Mouse (Mus musculus) retina, adult 2 months (tissue): ENCODE results near the gene Hoxa10.

Experiments
- DNase-seq: peaks from one replicate; pipeline ENCODE4 v3.0.0-alpha.2; 2012; ENCODE audit warnings: low read depth, low spot score

Hoxa10 gene

GRCm38 (mm10) chr6:52245757-52246142 lies 5.1 kb upstream of the Hoxa10 start, which contains the start of gene Hoxa11:
TSS of gene Hoxa11 (minus strand) at chr6:52245810.
- no peak for DNase-seq

DNA sequence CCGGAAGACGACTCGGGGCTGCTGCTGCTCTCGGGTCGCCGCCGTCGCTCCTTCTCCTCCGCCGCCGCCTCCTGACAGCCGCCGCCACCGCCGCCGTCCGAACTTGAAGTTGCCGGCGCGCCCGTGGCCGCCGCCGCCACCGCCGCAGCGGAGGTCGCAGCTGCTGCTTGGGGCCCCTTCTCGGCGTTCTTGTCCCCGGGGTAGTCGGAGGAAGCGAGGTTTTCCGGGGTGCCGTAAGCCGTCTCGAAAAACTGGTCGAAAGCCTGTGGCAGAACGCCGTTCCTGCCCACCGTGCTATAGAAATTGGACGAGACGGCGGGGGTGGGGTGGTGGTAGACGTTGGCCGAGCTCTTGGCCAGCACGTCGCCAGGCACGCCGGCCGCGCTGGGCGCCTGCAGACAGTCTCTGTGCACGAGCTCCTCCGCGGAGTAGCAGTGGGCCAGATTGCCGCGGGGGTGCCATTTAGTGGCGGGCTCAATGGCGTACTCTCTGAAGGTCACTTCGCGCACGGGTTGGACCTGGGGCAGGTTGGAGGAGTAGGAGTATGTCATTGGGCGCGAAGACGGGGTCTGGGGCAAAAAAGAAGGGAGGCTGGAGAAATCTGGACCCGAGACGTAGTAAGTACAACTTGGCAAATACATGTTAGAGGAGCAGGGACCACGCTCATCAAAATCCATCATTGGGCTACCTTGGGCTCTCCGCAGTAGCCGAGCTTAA lies 4.5 kb upstream of the Hoxa10 start:
- DNase-seq, result no peak

DNA sequence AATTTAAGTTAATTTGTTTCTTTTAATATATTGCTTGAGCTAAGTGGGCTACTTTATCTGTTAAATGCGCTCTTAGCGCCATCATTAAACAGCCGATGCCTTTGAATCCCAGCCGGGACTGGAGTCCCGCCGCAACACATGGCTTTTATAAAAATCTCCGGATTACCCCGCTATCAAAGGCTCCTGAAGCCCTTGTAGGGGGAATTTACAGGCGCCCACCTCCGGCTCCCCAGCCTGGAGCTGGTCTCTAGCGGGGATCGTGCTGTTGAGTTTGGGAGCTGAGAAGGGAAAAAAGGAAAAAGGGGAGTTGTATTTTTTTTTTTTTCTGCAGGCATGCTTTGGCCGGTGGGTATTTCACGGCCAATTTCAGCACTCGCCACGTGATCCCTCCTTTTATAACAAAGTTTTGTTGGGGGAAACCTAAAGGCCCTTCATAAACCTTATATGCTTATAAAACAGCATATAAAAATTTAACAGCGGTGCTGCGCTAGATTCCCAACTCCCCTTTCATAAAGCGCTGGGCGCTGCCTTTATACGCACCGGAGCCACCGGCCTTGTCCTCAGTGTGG lies 3.9 kb upstream of the Hoxa10 start:
- no peak for DNase-seq

- no peak for DNase-seq
These were observed 3.0 kb upstream of the Hoxa10 start for GRCm38 (mm10) chr6:52243681-52244121.

DNA sequence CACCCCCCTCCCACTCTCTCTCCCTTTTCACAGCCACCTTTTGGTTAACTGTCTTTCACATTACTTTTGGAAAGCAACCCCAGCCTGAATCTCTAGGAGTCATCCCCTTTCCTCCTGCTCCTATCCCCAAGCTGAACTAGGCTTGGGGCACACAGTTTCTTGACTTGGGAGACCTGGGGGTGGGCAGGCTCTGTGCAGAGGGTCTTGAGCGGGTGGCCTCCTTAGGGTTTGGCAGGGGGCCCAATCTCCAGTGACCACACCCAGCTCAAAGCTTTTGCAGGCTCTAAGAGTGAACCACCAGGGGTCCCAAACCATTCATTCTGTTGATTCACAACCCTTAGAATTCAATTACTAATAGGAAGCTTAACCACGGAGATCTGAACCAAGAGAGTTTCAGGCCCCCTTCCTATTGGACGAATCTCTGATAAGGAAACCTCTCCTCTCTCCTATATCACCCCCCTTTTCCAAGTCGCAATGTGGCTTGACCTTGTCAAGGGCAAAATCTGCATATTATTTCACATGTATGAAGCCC lies 2.2 kb upstream of the Hoxa10 start:
- no peak for DNase-seq

DNA sequence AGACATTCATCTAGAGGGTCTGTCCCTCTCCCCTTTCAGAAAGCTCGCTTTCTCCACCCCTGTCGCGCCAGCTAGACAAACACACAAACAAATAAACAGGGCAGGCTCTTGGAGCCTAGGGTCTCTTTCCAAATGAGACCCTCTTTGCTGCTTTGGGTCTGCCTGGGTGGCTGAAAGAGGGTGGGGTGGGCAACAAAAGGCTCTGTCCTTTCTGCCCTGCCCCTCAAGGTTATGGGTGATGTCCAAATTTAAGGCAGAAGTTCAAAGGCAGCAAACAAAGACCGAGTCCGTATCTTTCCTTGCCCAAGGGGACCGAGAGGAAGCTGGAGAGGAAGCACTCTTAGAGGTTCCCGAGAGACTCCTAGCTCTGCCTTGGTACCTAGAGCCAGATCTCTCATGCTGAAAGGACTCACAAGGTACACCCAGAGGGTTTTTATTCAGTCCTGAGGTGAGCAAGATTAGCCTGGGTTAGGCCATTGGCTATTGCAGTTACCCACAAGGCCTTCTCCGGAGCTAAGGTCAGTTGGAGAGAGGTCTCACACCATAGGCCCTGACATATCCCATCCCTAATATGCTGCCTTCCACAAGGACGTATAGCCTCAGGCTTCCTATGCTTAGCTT lies 457 bp upstream of the Hoxa10 start:
- DNase-seq, result no peak

- no peak for DNase-seq
These were observed 847 bp downstream of the Hoxa10 start for GRCm38 (mm10) chr6:52239625-52240388.

DNA sequence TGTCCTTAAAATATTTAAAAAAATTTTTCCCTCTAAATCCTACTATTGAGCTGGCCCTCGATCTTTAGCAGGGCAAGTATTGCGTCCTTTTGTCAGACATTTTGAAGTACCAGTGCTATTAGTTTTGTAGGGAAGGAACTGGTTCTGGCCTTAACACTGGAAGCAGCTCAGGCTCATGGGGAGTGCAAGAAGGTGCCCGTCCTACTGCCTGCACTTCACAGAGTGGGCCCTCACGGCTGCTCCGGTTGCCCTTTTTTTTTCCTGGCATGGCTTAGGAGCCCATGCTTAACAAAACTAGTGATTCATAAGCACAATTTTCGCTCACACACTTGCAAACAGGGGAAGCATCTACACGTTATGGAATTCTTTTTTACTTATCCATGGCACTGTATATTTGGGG lies 1.7 kb downstream of the Hoxa10 start:
- no peak for DNase-seq

DNA sequence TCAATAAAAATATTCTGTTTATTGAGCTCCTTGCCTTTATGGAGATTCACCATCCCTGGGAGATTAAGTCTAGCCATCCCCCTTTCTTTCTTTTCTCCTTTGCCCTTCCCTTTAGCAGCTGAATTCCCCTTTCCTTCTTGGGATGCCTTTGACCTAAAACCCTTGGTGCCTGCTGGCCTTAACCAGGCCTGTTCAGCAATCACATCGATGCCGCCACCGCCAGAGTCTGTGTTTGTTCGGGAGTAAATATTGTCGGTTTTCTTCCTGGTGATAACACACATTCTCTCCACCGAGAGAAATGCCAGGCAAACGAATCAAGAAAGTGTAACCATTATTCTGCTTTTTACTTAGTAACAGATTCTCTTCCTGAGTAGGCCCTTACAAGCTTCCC lies 2.5 kb downstream of the Hoxa10 start:
- no peak for DNase-seq

- DNase-seq, result no peak
These were observed 3.1 kb downstream of the Hoxa10 start for GRCm38 (mm10) chr6:52237346-52238154.

DNA sequence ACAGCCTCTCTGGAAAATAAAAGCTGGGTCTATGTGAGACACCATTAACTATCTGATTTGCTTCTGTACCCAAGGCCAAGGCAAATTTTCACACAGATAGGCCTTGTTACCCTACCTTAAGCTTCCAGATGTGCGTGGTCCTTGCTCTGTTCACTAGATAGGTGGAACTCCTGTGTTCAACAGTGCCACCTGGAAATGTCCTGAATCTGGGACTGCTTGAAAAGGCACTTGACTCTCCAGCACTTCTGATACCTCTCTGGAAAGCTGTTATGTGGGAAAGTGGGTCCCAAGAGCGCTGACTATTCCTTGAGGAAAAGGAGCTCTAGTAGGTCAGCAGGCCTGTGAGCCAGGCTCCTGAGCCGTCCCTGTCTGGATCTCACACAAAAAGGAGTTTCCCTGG lies 3.8 kb downstream of the Hoxa10 start:
- no peak for DNase-seq

- DNase-seq, result no peak
These were observed 4.8 kb downstream of the Hoxa10 start for GRCm38 (mm10) chr6:52235866-52236265.

DNA sequence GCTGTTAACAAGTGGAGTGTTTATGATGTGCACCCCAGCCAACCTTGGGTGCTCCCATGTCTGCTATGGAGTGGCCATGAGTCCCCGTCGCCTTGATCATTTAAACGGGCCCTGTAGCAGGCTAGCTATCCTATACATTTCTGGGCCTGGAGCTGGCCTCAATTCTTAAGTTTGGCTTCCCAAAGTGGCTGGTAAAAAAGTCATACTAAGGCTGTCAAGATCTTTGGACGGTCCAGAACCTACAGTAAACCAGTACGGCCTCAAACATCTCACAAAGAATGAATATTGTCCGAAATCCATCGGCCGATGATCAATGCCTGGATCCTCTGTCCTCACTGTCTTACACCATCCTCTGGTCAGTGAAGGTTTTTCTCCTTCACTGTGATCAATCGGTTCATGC lies 5.4 kb downstream of the Hoxa10 start:
- DNase-seq, result no peak

GRCm38 (mm10) chr6:52234428-52235140 lies 6.1 kb downstream of the Hoxa10 start:
- no peak for DNase-seq

GRCm38 (mm10) chr6:52233546-52234427 lies 6.9 kb downstream of the Hoxa10 start:
- no peak for DNase-seq

DNA sequence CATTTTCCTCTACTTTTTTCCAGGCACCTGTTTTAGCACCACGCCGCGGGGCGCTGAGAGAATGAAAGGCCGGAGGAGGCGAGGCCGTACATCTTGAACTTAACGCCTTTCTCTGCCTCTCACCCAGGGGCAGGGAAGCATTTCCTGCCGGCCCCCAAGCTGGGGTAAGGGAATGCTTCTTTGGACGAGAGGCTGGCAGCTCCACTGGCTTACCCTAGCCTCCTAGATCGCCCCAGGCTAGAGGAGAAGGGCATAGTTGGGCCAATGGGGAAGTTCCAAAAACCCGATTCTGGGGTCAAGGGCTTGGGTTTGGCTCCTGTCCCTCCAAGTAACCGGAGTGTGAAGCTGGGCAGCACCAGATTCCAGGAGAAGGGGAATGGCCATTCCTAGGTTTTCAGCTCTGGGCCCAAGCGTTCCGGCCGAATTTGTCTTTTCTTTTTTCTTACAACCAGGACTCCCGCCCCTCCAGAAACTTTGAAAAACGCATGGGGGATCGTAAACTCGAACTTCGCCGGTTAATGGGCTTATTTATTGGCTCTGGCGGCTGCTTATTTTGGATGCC lies 7.6 kb downstream of the Hoxa10 start:
- DNase-seq, result no peak

GRCm38 (mm10) chr6:52232568-52232965 lies 8.1 kb downstream of the Hoxa10 start:
- no peak for DNase-seq

DNA sequence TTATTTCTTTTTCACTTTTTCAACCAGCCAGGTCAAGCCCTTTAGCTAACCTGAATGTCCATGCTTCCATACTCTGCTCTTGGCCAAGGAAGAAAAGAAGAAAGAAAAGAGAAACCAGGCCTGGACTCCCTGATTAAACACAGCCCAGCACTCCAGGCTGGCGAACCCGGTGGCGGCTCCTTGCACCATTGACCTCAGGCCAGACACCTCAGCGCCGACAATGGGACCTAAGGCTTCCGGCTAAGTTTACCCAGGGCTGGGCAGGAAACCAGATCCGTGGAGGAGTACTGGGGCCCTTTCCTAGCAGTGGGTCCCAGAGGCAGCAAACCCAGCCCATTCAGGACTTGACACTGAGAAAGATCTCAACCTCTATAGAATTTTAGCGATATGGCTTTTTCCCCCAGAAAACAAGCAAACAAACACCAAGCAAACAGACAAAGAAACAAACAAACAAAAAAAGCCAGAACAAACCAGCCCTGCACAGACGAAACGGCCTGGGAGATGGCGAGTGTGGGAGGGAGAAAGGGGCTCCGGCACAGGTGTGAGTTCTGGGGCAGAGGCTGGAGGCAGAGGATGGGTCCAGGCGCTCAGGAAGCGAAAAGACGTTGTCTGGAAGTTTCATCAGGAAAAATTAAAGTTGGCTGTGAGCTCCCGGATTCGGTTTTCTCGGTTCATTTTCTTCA lies 8.6 kb downstream of the Hoxa10 start:
- no peak for DNase-seq
